Mouse (Mus musculus) heart, adult 2 months (tissue): ENCODE results near the gene Zbtb34. TPM values are rescaled to one million over a fixed set of nuclear protein-coding genes. Genes with fewer than 3 reads are reported as not detected.
A peak's percentile ranks its signal among the peaks of the same experiment; 100 is the strongest.

Experiments used
- DNase-seq, 2 experiments: peaks; one replicate each; pipeline ENCODE4 v3.0.0; 2021
- H3K27ac ChIP-seq: fragments of 200-600 bp; 2 replicates; pipeline ENCODE4 v1.8.1; 2022
- H3K27me3 ChIP-seq: fragments of 200-500 bp; 2 replicates; pipeline ENCODE4 v1.6.1; 2012; ENCODE audit warnings: mild to moderate bottlenecking, low read length, inconsistent platforms, mixed read lengths; ENCODE audit not compliant: control insufficient read depth, insufficient read depth
- H3K36me3 ChIP-seq: fragments of 200-500 bp; 2 replicates; pipeline ENCODE4 v1.6.1; 2012; ENCODE audit warnings: low read length, inconsistent platforms; ENCODE audit not compliant: control insufficient read depth, insufficient read depth
- H3K4me1 ChIP-seq: fragments of 200-500 bp; 2 replicates; pipeline ENCODE4 v1.6.1; 2011; ENCODE audit warnings: low read length; ENCODE audit not compliant: control insufficient read depth, insufficient read depth
- H3K4me3 ChIP-seq: fragments of 200-600 bp; 2 replicates; pipeline ENCODE4 v1.8.1; 2022
- H3K79me2 ChIP-seq: fragments of 200-500 bp; replicated peaks from 2 replicates; pipeline ENCODE4 v1.6.1; 2012; ENCODE audit warnings: mild to moderate bottlenecking, inconsistent platforms, low read length, moderate library complexity, mixed read lengths; ENCODE audit not compliant: control insufficient read depth, insufficient read depth
- H3K9ac ChIP-seq: fragments of 200-500 bp; 2 replicates; pipeline ENCODE4 v1.6.1; 2012; ENCODE audit warnings: low read depth, mild to moderate bottlenecking, control low read depth, inconsistent platforms, low read length, mixed read lengths
- CTCF ChIP-seq: fragments of 200-600 bp; IDR thresholded peaks from 2 replicates; pipeline ENCODE4 v1.8.1; 2022; ENCODE audit warnings: antibody characterized with exemption, mild to moderate bottlenecking, moderate library complexity
- EP300 ChIP-seq: fragments of 200-500 bp; IDR thresholded peaks from 2 replicates; pipeline ENCODE4 v1.6.1; 2011; ENCODE audit warnings: low read depth, low read length, control low read depth; ENCODE audit not compliant: insufficient read depth
- POLR2A ChIP-seq: fragments of 200-500 bp; IDR thresholded peaks from 2 replicates; pipeline ENCODE4 v1.6.1; 2011; ENCODE audit warnings: mild to moderate bottlenecking, low read depth, low read length, control low read depth; ENCODE audit not compliant: insufficient read depth
- WGBS: fragments of 180-500 bp; shearing (Covaris S2); methylation state at CpG from one replicate; pipeline ENCODE4 v1.1.7; 2018; 5-methylcytosine and 5-hydroxymethylcytosine counted together
- intact Hi-C: fragments of 180-260 bp; cut with DNase I; formaldehyde crosslinking; loops from one replicate; pipeline ENCODE4 v1.15.1; 2025
- polyA plus RNA-seq: library from polyadenylated mRNA; depleted of rRNA; stranded (reverse); fragments of >200 nt; gene quantifications from 2 replicates; pipeline ENCODE4 v1.2.3, GENCODE M21; 2012
- total RNA-seq, 2 experiments: library from RNA; stranded (reverse); gene quantifications; 2 replicates each; pipeline ENCODE4 v1.2.3; 2021

The Zbtb34 gene
- total and polyA plus RNA-seq, 3 experiments: 5.0 to 7.3 (median 5.7) TPM

DNA sequence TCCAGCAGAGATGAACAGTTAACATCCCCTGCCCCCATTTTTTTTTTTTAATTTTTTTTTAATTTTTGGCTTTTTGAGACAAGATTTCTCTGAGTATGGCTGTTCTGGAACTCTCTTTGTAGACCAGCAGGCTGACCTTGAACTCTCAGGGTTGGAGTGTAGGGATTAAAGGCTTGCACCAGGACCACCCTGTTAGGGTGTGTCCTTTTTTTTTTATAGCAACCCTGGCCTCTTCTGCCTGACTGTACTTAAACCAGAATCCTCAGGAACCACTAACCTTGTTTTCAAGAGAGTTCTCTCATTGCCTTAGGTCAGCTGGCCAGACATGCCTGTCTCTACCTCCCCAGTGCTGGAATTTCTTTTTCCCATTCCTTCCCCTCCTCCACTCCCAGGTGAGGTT, 13.7 kb upstream of the Zbtb34 start:
- H3K36me3 ChIP-seq: peaks cover 2% of the 10 kb centered on the region
- intact Hi-C loops: no loop called here
- 0 out of 2 replicates have a peak, but pooled peaks cover under 1% of the 10 kb centered on the region for H3K79me2 ChIP-seq
- no peak for DNase-seq
- H3K27me3 ChIP-seq: no peaks in the 10 kb centered on the region
- H3K9ac ChIP-seq: no peak overlapping the region
- no peak for TF ChIP-seq POLR2A
- no peak for TF ChIP-seq CTCF
- no peak for TF ChIP-seq EP300
- H3K4me1 ChIP-seq: peaks cover 2% of the 10 kb centered on the region; the same call in 1 of the 2 replicates
- H3K4me3 ChIP-seq: no peak overlapping the region
- H3K27ac ChIP-seq: peak overlapping the region; percentile 39

DNA sequence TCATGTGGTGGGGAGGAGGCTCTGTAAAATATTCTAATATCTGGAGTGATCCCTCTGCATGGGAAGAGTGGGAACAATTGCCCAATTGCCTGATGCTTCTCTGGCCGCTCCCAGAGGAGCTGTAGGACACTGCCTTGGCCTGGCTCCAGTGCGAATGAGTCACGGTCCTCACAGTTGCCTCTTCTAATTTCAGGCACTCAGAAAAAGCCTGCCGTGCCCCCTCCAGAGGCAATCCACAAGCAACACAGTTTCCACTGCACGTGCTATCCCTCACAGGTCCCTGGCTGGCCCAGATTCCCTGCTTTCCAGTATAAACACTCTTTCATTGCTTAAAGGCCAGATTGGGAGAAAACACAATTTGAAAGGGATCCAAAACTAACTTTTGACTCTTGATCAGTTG, 13.2 kb upstream of the Zbtb34 start:
- intact Hi-C loops: no loop called here
- 12% methylated on average over 5 of the region's 5 CpGs for WGBS
- H3K36me3 ChIP-seq: peaks cover 2% of the 10 kb centered on the region
- DNase-seq: peak; percentile 88 to 91
- no peak overlapping the region for H3K4me3 ChIP-seq
- H3K27me3 ChIP-seq: no peaks in the 10 kb centered on the region
- peak overlapping the region; percentile 39 for H3K27ac ChIP-seq
- no peak overlapping the region for H3K9ac ChIP-seq
- H3K79me2 ChIP-seq: no peaks in the 10 kb centered on the region
- H3K4me1 ChIP-seq: peaks cover 2% of the 10 kb centered on the region; the same call in 1 of the 2 replicates
- TF ChIP-seq EP300: peak; percentile 59; the same call in 1 of the 2 replicates
- TF ChIP-seq POLR2A: no peak
- TF ChIP-seq CTCF: peak; percentile 51

DNA sequence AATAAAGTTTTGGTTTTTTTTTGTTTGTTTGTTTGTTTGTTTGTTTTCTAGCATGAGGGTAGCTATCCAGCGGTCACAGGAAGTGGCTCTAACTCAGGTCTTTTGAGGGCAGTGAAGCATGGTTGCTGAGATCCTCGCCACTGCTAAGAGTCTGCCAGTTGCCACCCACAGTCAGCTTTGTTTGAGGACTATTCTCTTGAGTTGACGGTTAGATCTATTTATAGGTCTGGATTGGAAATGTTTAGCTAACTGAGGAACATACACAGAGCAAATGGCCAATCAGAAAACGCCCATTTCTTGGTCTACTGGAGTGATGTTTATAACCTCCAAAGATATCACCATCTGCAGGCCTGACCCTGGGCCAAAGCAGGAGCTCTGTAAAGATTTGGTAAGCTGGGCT, 11.6 kb upstream of the Zbtb34 start:
- Histone ChIP-seq H3K4me1 (peaks cover 2% of the 10 kb centered on the region; the same call in 1 of the 2 replicates), H3K4me3 (no peak overlapping the region), H3K27me3 (no peaks in the 10 kb centered on the region), H3K9ac (no peak overlapping the region), H3K27ac (no peak overlapping the region), H3K79me2 (no peaks in the 10 kb centered on the region), H3K36me3 (no peaks in the 10 kb centered on the region; the same call in 1 of the 2 replicates)
- WGBS: 49% methylated on average over 4 of the region's 4 CpGs
- no peak for DNase-seq
- TF ChIP-seq EP300: no peak
- TF ChIP-seq CTCF: no peak
- TF ChIP-seq POLR2A: no peak
- intact Hi-C loops: no loop called here

DNA sequence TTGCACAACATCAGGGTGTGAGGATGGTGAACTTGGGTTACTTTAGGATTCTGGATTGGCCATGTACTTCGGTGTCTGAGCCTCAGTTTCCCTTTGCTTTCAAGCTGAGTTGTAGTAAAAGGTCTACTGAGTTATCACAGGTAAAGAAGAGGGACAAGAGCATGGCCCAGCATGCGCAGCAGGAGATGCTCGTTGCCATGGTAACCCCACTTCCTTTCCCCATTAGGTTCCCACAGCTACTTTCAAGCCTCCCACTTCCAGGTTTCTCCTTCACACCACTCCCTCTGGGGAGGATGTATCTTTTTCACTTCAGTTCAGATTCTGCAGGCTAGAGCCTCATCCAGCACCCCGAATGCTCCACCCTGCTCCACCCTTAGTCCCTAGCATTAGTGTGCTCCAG, 9.8 kb upstream of the Zbtb34 start:
- intact Hi-C loops: no loop called here
- WGBS: 45% methylated on average over 4 of the region's 4 CpGs
- no peak for DNase-seq

DNA sequence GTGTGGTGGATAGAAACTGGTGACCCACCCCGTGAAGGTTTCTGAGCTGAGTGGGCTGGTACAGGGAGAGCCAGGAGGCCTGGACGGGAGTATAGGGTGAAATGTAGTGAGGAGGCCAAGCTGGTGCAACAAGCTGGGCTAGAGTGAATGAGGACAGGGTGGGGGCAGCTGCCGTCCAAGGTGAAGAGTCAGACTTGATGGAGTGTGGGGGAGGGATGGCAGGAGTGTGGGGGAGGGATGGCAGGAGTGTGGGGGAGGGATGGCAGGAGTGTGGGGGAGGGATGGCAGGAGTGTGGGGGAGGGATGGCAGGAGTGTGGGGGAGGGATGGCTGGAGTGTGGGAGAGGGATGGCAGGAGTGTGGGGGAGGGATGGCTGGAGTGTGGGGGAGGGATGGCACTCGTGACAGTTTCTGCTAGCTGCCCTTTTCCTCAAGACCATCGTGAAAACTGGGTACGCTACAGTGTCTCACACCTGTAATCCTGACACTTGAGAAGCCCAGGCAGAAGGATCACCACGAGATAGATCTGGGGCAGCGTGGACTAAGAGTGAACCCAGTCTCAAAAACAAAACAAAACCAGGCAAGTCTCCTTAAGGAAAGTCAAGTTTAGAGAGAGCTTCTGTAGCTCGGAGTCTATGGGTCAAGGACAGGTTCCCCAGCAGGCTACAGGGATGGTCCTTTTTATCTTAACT, 9.0 kb upstream of the Zbtb34 start:
- H3K4me3 ChIP-seq: no peak overlapping the region
- H3K27me3 ChIP-seq: no peaks in the 10 kb centered on the region
- H3K79me2 ChIP-seq: no peaks in the 10 kb centered on the region
- WGBS: 41% methylated on average over 9 of the region's 9 CpGs
- H3K4me1 ChIP-seq: peaks cover 2% of the 10 kb centered on the region; the same call in 1 of the 2 replicates
- DNase-seq: no peak
- no peaks in the 10 kb centered on the region; the same call in 1 of the 2 replicates for H3K36me3 ChIP-seq
- no peak overlapping the region for H3K9ac ChIP-seq
- H3K27ac ChIP-seq: no peak overlapping the region
- intact Hi-C loops: no loop called here
- TF ChIP-seq POLR2A (no peak), CTCF (no peak), EP300 (no peak)

More for the DNA sequence above, 9.8 kb upstream of the Zbtb34 start:
- Histone ChIP-seq H3K27me3 (no peaks in the 10 kb centered on the region), H3K4me3 (no peak overlapping the region), H3K27ac (no peak overlapping the region), H3K9ac (no peak overlapping the region), H3K79me2 (no peaks in the 10 kb centered on the region), H3K36me3 (no peaks in the 10 kb centered on the region; the same call in 1 of the 2 replicates), H3K4me1 (peaks cover 2% of the 10 kb centered on the region; the same call in 1 of the 2 replicates)
- TF ChIP-seq POLR2A (no peak), CTCF (no peak), EP300 (no peak)

DNA sequence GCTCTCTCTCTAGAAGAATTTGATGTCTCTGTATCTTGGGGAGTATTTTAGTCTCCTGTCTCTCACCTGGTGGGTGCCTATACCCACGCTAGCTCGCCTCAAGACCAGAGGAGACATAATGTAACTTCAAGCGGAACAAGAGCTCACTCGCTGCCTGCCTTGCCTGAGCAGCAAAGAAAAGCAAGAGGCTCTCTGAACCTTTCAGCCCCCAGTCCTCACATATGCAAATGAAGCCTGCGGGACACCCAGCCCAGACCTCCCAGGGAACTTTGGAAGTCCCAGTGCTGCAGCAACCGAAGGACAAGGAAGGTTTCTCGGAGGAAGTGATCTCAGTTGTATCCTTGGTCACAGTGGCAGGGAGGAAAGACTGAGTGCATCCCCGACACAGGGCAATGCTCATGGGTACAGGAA, 8.4 kb upstream of the Zbtb34 start:
- intact Hi-C loops: no loop called here
- no peak for DNase-seq
- 57% methylated on average over 8 of the region's 8 CpGs for WGBS
- Histone ChIP-seq H3K27me3 (no peaks in the 10 kb centered on the region), H3K27ac (no peak overlapping the region), H3K4me1 (peaks cover under 1% of the 10 kb centered on the region; the same call in 1 of the 2 replicates), H3K36me3 (no peaks in the 10 kb centered on the region; the same call in 1 of the 2 replicates), H3K9ac (no peak overlapping the region), H3K4me3 (no peak overlapping the region), H3K79me2 (no peaks in the 10 kb centered on the region)
- no peak for TF ChIP-seq EP300
- no peak for TF ChIP-seq POLR2A
- TF ChIP-seq CTCF: no peak
